Mouse (Mus musculus): ENCODE measurements around the gene Olfr1383. TPM values are rescaled to one million over a fixed set of nuclear protein-coding genes. Genes with fewer than 3 reads are reported as not detected.

Gene Olfr1383
- polyA plus RNA-seq (2012; fragmentation: generic; extraction: Trizol) = not detected

GRCm38 (mm10) chr11:49519348-49519747 is at the start of gene Olfr1383:
TSS of gene Olfr1383 (plus strand) at chr11:49519648.

GRCm38 (mm10) chr11:49488770-49489169 is 30.7 kb upstream of the Olfr1383 start, which contains the start of gene Olfr1385:
TSS of gene Olfr1385 (plus strand) at chr11:49489070.

GRCm38 (mm10) chr11:49527947-49528346 is 8.5 kb downstream of the Olfr1383 start, which contains the start of gene Olfr1382:
TSS of gene Olfr1382 (plus strand) at chr11:49528247.

GRCm38 (mm10) chr11:49543149-49543548 is 23.7 kb downstream of the Olfr1383 start, which contains the start of gene Olfr1381:
TSS of gene Olfr1381 (plus strand) at chr11:49543449.

GRCm38 (mm10) chr11:49556578-49556977 is 37.1 kb downstream of the Olfr1383 start, which contains the start of gene Olfr1380:
TSS of gene Olfr1380 (plus strand) at chr11:49556878.

Other genes starting within 250 kb of the Olfr1383 start
- under 1 TPM in 1 of 2 experiments, not detected in 1; 0.04 TPM for gene Olfr1393, start 241.3 kb upstream of the Olfr1383 start, polyA plus RNA-seq (2012; fragmentation: generic; extraction: Trizol)
- gene Olfr1392, start 234.4 kb upstream of the Olfr1383 start, polyA plus RNA-seq (2012; fragmentation: generic; extraction: Trizol) = under 1 TPM in 1 of 2 experiments, not detected in 1; 0.09 TPM
- gene Olfr10, start 214.9 kb upstream of the Olfr1383 start, polyA plus RNA-seq (2012; fragmentation: generic; extraction: Trizol) = not detected
- gene Olfr1391, start 196.9 kb upstream of the Olfr1383 start, polyA plus RNA-seq (2012; fragmentation: generic; extraction: Trizol) = not detected
- gene Olfr1390, start 184.5 kb upstream of the Olfr1383 start, polyA plus RNA-seq (2012; fragmentation: generic; extraction: Trizol) = not detected
- gene Olfr1389, start 96.6 kb upstream of the Olfr1383 start, polyA plus RNA-seq (2012; fragmentation: generic; extraction: Trizol) = not detected
- under 1 TPM; 0.01 TPM for gene Olfr1388, start 83.0 kb upstream of the Olfr1383 start, polyA plus RNA-seq (2012; fragmentation: generic; extraction: Trizol)
- not detected for gene Olfr1387, start 64.3 kb upstream of the Olfr1383 start, polyA plus RNA-seq (2012; fragmentation: generic; extraction: Trizol)
- not detected for gene Olfr1386, start 54.6 kb upstream of the Olfr1383 start, polyA plus RNA-seq (2012; fragmentation: generic; extraction: Trizol)
- gene Olfr1385, start 30.6 kb upstream of the Olfr1383 start, polyA plus RNA-seq (2012; fragmentation: generic; extraction: Trizol) = under 1 TPM in 1 of 2 experiments, not detected in 1; 0.01 TPM
- not detected for gene Olfr1384, start 12.9 kb upstream of the Olfr1383 start, polyA plus RNA-seq (2012; fragmentation: generic; extraction: Trizol)
- gene Olfr1382, start 8.6 kb downstream of the Olfr1383 start, polyA plus RNA-seq (2012; fragmentation: generic; extraction: Trizol) = not detected
- gene Olfr1381, start 23.8 kb downstream of the Olfr1383 start, polyA plus RNA-seq (2012; fragmentation: generic; extraction: Trizol) = not detected
- gene Olfr1380, start 37.2 kb downstream of the Olfr1383 start, polyA plus RNA-seq (2012; fragmentation: generic; extraction: Trizol) = not detected
- gene Flt4, start 89.6 kb downstream of the Olfr1383 start, polyA plus RNA-seq (2012; fragmentation: generic; extraction: Trizol) = not detected
- not detected for gene Scgb3a1, start 144.0 kb downstream of the Olfr1383 start, polyA plus RNA-seq (2012; fragmentation: generic; extraction: Trizol)
- 10 to 100 TPM in 1 of 2 experiments, 1 to 10 TPM in 1; 1.2 to 10.5 TPM for gene Cnot6, start 193.1 kb downstream of the Olfr1383 start, polyA plus RNA-seq (2012; fragmentation: generic; extraction: Trizol)

Data from C3H10T1/2 (cell line).